Mouse (Mus musculus): ENCODE data around the gene Hc.

Gene Hc

DNA sequence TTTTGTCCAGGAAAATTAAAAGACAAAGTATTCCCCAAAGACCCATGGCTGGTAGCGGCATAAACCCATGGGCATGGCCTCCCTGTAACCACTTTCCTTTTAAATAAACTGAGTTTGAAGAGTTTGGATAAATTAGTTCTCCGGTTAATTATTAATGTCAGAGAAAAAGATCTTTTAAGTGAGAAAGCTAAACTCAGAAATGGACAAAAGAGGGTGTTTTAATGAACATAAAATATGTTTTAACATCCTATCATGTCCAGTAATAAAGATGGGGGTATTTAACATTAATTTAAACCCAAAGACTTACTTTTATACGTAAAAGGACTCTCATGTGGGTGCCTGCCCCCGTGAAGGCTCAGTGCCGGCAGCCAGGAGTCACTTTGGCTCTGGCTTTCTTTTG is at the start of gene Hc:
Hc (minus strand) TSS at position 101 of the 400 bp plus-strand sequence.
- DNase-seq (ENCODE audit: extremely low spot score) = no peak

DNA sequence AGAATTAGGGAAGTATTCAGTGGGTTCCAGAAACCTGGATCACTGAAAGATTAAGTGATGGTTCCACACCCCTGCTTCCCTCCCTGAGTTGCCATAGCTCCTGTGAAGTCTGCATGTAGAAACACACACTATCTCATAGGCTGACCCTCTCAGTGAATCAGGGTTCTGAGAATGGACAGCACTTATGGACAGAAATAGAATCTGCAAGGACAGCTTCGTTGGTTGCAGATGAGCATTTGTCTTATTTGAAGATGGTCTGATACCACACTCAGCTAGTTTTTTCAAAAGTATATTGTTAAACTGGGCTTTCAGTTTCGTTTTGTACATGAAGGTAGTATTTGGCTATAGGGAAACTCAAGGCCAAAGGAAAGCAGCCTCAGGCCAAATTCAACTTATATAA is 49.3 kb upstream of the Hc start:
- no peak for DNase-seq (ENCODE audit: extremely low spot score)

DNA sequence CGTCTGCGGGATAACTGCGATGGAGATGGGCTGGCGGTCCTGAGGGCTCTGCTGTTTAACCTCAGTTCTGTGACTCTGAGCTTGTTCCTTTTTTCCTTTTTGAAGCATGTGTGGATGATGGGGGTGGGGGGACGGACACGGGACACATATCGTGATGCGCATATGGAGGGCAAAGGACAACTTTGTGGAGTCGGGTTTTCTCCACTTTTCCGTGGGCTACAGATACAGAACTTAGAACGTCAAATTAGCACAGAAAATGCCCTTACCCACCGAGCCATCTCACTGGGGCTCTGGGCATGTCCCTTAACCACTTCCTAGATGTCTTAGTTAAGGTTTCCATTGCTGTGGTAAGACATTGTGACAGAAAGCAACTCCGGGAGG is 48.7 kb upstream of the Hc start:
- no peak for DNase-seq (ENCODE audit: extremely low spot score)

DNA sequence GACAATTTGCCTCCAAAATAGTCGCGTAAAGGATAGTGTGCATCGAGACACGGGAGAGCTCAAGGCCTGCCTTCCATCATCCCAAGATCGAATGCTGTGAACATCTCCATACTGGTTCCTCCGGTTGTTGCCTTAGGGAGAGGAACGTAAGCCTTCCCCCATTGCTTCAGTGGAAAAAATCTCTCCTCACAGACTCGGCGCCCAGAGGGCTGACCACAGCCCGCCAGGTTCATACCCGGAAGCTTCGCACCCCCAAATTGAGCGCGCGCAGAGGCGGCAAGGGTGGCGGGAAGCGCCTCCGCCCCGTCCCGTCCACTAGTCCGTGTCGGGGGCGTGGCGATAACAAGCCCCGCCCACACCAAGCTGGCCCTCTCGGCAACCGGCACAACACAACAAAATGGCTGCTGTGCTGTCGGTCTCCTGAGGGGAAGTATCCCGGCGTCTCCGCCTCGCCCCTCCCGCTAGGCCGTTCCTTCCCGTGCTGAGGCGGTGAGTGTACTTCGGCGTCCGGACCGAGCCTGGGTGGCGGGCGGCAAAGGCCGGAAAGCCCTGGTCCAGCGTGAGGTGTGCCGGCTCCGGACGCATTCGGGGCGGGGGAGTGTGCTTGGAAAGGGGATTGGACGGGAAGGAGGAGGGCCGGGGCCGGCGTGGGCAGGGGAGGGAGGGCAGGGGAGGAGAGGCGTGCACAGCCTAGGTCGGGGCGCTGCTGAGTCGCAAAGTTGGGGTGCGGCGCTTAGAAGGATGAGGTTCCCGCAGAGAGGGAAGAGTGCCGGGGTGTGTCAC is 48.1 kb upstream of the Hc start, which contains the start of gene Cntrl:
Cntrl (plus strand) TSS at position 352 of the 783 bp plus-strand sequence.
- peak; percentile 96 for DNase-seq (ENCODE audit: extremely low spot score)

DNA sequence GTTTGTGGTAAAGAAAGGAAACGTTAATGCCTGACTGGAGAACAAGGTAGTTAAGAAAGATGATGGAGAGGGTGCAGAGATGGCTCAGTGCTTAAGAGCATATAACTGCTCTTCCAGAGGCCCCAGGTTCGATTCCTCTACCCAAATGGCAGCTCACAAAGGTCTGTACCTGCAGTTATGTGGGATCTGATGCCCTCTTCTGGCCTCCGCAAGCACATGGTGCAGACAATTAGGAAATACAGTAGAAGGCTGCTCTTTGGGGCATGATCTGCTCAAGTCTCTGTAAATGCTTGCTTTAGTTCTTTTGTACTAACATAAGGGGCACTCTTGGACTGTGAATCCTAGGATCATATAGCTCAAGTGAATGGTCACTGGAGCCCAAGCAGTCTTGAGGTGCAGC is 47.5 kb upstream of the Hc start:
- no peak for DNase-seq (ENCODE audit: extremely low spot score)

DNA sequence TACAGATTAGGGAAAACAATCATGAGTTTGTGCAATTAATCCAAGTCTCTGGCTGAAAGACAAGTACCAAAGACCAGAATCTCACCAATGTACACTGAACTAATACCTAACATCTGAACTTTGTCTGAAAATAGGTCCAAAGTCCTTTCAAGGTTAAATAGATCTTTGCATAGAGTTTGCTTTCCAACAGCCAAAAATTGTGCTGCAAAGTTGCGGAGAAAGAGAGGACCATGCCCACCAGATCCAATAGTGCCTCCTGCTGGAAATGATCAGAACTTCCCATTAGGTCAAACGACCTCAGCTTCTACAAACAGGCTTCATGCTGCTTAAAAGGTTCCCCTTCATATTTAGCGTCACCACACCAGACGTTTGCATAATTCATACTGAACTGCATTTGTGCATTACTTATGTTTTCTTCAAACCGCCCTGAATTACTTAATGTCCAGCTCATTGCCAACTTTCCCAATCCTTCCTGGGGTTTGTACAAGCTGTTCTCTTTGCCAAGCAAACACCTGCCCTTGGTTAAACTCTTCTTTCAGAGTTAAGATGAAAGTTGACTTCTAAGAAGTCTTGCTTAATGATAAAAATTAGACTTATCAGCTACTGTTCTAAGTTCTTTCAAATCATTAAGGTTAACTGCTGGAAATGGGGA is 46.9 kb upstream of the Hc start:
- peak; percentile 14 for DNase-seq (ENCODE audit: extremely low spot score)

DNA sequence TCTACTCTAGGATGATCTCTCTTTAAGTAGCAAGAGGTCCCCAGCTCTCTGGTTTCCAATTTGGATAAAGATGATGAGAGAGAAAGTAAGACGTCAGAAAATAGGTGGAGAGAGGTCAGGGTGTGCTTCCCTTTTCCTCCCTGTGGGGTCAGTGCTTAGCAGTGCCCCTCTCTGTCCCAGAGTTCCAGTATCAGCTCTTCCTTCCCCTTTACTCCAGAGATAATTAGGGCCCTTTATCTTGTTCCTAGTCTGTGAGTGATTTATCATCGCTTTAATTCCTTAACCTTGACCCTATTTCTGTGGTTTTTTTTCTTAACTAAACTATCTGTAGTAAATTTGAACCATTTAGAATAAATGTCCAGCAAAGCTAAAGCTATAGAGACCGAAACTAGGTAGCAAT is 43.6 kb upstream of the Hc start:
- DNase-seq (ENCODE audit: extremely low spot score) = no peak

DNA sequence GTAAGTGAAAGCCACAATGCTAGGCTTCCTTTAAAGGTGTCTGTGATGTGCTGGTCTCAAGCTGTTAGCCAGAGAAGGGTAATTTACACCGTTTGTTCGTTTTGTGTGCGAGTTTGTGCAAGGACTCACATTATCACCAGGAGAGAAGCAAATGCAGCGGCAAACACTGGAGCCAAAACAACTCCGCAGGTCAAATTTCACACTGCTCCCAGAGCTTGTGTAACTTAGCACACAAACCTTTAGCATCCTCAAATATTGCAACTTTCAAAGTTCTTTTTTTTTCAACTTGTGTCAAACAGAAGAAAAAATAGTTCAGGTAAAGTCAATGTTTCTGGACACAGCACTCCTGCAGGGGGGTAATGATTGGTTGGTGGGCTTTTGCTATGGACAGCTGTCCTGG is 42.3 kb upstream of the Hc start:
- no peak for DNase-seq (ENCODE audit: extremely low spot score)

DNA sequence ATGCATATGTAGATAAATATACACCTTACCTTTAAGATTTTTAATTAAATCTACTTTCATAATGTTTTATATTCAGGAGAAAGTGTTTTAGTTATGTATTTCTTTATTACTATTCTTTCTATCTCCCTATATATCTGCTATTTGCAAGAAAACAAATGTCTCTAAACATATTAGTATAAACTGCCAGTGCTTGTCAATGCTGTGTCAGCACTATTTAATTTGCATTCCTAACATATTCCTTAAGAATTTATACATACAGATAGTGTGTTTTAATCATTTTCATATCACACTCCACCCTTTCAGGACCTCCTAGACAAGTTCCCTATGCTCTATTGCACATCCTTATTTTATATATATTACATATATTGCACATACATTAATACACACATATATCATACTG is 41.5 kb upstream of the Hc start:
- DNase-seq (ENCODE audit: extremely low spot score) = no peak

DNA sequence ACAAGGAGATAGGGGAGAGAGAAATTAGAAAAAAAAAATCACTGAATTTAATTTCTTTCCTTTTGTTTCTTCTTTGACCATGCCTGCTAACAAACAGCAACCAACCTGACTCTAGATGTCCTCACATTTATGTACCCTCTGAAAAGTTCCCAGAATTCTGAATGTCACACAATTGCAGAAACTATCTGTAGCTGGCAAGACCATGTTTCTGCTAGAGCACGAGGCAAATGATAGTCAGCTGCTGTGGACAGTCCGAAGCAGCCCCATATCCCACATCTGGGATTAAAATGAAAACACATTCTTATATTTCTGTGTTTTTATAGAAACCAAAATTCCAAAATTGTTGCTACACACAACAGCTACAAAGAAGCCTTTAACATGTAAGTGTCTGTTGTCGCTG is 40.2 kb upstream of the Hc start, which contains the start of gene AI182371:
AI182371 (minus strand) TSS at position 101 of the 400 bp plus-strand sequence.
- DNase-seq (ENCODE audit: extremely low spot score) = no peak

DNA sequence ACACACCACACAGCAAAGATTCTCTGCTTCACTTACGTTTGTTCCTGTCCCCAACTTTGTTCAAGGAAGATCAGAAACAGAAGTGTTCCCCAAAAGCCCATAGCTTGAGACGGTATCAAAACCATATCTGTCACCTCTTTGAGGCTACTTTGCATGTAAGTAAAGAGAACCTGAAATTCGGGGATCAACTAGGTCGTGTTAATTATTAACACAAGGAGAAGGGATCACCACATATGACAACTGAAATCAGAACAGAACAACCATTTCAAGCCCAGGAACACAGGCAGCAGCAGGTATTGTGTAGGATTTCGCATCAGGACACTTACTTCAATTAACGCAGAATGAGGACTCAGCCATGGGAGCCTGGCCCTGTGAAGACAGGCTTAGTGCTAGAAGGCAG is 39.3 kb upstream of the Hc start:
- no peak for DNase-seq (ENCODE audit: extremely low spot score)

DNA sequence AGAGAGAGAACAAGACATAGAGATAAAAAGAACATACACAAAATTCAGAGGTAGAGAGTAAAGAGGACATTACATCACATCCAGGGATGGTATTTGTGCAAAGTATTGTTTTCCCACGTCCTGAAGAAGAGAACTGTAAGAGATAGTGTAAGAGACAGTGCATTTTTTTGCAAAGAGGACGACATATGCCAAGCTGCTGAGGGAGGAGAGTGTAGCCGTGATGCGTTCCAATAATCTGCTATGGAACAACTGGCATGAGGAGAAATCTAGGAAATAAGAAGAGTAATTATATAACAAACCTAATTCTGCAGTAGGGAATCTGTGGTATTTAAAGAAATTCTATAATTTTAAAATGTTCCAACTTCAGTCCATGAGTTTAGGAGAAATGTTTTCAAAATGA is 26.2 kb upstream of the Hc start:
- no peak for DNase-seq (ENCODE audit: extremely low spot score)

DNA sequence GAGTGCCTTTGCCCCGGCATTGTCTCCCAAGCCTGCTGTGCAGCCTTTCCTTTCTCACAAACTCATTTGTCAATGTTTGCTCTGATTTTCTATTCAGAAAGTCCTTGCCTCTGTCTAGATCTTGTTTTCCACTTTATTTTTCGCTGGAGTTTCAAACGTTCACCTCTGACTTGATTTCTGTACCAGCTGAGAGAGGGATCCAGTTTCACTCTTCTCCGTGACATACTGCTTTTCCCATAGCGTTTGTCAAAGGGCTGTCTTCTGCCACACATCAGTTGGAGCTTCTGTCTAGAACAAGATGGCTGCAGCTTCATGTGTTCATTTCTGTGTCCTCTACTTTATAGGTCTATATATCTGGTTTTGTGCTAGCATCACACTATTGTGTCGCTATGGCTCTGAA is 17.9 kb upstream of the Hc start:
- no peak for DNase-seq (ENCODE audit: extremely low spot score)

DNA sequence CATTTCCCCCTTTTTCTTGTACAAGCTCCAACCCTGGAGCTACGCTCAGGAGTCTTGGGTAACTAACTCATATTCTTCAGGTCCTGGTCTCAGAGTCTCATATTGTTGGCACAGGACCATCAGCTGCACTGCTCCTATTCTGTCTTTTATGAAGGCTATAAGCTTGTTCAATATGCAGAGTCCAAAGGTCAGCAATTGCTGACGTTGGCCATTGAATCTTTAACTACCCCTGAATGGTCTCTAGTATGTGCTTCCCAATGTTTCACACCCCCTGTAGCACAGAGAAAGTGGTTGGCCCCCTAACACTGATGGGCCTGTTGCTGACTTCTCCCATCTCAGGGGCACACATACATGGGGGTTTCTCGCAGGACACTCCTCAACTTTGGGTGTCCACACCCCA is 13.1 kb upstream of the Hc start:
- no peak for DNase-seq (ENCODE audit: extremely low spot score)

DNA sequence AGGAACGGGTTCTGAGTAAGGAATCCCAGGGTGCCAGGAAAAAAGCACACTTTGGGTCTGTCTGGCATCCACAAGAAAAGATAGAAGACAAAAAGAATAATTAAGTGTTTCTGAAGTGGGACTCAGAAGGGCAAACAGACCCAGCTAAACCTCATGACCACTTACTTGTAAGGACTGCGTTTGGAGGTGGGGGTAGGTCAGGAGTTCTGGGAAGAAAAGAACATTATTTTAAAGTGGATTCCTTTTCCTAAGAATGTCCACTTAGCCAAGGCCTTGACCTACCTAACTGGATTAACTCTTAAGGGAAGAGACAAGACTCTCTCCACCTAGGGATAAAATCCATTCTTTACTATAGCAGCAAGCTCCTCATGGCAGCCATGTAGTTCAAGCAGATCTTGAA is 11.3 kb upstream of the Hc start:
- DNase-seq (ENCODE audit: extremely low spot score) = no peak

DNA sequence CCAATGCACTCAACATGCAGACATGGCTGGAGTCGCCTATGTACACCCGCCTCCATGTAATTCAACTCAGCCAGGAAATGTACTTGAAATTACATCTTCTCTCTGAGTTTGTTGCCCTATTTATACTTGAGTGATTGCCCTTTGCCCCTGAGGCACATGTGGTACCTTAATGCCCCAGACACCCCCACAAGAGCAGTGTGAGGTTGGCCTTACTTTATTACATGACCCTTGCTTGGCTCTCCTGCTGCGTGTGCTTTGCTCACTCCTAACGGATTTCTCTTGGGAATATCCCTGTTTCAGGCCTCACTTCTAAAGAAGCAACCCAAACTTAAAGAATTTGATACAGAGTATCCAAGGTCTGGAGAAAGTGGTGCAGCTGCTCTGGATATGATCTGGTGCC is 9.0 kb upstream of the Hc start:
- DNase-seq (ENCODE audit: extremely low spot score) = no peak

DNA sequence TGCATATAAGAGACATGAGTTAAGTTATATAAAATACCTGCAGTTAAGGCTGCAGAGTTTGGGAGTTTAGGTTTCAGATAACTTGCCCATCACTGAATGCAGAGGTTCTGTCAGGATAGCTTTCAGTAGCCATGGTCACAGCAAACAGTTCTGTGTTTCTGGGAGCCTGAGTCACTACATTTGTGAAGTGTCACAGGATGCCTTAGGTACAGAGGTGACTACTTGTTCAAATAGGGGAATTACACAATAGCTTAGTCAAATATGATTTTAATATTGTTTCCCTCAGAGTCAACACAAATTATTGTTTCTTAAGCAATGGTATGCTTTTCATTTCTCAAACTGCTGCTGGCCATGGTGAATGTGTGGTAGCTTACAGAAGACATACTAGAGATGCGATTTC is 7.9 kb upstream of the Hc start:
- no peak for DNase-seq (ENCODE audit: extremely low spot score)

DNA sequence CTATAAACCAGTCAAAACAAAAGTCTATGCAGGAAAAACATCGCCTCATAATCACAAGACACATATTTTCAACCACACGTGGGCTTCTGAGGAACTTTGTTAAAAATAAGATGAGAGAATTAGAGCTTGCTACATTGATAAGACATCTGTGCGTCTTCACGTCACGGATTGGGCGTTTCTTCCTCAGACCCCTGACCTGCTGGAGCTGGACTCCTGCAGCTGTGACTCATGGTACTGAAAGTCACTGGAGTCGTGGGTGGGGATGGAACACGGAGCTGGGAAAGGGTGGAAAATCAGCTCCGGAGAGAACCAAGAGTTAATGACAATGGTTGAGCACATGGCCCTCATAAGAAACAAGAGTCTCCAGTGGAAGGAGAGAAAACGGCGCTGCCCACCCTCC is 5.9 kb upstream of the Hc start:
- no peak for DNase-seq (ENCODE audit: extremely low spot score)

DNA sequence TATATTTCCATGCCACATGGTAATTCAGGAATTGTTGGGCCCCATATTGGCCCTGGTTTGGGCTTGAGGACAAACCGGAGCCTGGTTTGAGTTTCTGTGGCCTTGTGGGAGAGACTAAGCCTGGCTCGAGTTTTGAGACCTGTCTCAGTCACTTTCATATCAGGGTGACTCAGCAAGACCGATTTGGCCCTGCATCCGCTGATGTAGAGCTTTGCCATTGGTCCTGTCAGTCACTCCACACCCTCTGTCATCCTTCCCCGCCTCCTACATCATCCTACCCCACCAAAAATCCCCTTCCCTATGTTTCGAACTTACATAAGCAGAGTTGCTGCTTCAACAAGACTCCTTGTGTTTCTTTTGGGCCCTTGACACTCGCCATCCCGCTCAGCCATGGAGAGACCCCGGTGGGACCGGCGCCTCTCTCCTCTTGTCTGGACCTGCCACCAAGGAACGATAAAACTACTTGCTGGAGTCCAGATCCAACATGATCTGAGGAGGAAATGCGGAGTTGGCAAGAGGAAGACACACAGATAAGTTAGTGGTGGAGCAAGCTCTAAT is 5.4 kb upstream of the Hc start:
- DNase-seq (ENCODE audit: extremely low spot score) = no peak

DNA sequence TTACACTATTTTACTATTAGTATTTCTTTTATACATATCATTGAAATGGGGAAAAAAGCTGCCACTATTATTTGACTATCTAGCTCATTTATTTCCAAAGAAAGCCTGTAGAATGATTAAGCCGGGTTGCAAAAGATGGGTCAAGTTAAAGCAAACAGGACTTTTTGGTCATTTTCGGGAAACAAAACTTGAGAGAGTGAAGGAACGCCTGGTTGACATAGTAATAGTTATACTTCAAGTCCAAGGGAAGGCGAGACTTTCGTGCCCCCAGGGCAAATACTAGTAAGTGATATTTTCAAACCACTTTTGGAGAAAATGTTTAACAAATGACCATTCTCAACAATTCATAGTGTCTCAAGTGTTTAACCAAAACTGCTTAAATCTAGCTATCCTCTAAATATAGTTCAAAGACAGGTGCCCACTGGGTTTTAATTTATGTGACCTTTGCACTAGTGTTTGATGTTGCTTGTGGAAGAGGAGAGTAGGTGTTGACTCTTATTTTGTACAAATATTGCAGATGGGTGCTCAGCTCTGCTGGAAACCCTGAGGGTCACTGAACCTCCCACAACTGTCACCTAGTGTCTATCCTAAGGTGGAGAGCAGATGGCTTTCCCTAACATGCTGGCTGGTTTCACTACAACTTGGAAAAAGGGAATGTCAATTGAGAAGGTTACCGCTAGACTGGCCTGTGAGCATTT is 2.2 kb upstream of the Hc start:
- no peak for DNase-seq (ENCODE audit: extremely low spot score)

DNA sequence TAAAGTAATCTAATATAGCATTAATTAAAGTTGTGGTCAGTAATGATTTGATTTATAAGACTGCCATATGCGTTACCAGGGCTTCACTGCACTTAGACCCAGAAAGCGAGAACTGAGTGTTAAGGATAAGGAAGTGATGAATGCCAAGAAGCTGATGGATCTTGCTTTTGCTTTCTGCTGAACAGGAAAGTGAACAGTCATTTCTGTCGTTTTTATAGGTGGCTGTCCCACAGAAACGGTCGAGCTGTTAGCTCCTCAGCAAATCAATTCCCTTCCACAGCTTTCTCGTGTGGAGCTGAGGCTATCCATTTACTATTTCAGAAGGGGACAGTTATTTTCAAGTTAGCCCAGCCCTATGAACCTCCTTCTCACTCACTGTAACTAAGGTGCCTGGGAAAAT is 341 bp downstream of the Hc start:
- no peak for DNase-seq (ENCODE audit: extremely low spot score)

DNA sequence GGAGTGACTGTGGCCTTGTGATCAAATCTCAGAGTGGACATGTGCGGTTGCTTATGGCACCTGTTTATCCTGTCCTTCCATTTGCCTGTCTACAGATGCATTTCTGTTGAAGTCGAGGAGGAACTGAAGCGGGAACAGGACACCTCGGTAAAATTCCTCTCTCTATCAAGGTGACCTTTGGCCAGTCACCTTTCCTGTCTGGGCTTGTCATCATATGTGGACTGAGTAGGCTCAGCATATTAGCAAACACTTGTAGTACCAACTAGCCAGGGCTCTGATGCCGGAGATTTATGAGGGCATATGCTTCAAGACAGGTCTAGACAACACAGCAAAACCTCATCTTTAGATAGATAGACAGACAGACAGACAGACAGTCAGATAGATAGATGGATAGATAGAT is 982 bp downstream of the Hc start:
- DNase-seq (ENCODE audit: extremely low spot score) = no peak

DNA sequence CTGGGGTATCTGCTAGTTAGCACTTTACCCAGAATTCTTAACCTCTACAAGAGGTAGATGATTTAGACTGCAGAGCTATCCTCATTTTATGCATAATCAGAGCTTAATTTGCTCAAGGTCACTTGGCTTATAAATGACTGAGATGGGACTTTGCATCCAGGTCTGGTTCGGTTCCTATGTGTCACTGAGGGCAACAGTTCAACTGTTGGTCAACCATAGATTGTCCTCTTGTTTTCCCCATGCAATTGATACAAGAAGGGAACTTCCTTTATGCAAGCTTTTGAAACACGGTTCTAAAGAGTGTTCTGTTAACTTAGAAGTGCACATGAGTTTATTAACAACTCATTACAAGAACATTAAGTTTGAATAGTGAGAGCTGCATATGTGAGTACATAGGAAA is 2.9 kb downstream of the Hc start:
- no peak for DNase-seq (ENCODE audit: extremely low spot score)
